Mouse (Mus musculus) CD8-positive naive resting alpha-beta T cell, adult 2 months (primary cell): ENCODE measurements around the gene Krtap24-1.

ENCODE experiments used
- DNase-seq, 2 experiments: peaks; one replicate each; pipeline ENCODE4 v3.0.0; 2022; ENCODE audit warnings: low read depth in 2 of 2, low spot score in 2 of 2

The Krtap24-1 gene

DNA sequence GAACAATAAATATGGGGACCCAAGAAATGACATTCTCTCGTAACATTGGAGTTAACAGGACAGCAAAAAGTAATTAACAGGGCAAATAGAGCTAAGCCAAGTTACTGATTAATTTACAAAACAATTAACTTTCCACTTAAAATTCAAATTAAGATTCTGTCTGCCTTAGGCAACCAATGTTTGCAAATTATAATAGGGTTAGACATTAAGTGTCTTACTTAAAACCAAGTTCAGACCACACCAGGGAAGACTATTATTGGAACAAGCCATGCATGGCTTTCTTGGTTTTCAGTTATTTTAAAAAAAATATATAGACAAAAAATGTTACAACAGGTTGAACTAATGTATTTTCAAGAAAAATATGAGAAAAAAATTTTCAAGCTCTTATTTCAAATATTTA lies 43.0 kb downstream of the Krtap24-1 start:
- DNase-seq = no peak

- DNase-seq = no peak
These were observed 48.8 kb downstream of the Krtap24-1 start, which contains the start of gene Cldn8 for GRCm38 (mm10) chr16:88563045-88563913. Cldn8 (minus strand) TSS chr16:88563183.

DNA sequence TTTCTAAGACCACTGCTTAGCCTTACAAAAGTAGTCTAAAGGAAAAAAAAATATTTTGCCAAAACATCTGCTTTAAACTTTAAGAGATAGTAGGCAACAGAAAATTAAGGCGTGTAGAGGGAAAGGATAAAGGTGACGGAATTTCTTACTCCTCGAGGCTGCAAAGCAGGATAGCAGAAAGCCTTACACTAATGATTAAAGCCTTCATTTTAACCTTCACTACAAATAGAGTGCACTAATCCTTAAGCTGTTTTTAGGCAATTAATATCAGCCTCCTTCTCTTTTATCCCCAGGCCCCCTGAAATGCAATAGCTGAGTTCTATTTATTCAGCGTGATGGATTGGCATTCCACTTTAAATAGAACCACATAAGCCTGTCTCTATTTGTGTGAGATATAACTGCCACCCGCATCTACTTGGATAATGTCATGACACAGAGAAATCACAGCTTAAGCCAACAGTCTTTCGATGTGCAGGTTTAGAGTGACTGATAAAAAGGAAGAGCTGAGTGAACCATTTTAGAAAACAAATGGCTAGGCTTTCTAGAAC lies 50.4 kb downstream of the Krtap24-1 start:
- no peak for DNase-seq
